Mouse (Mus musculus) thymus, postnatal 36 days (tissue): ENCODE data around the gene Fnbp4.
A peak's percentile ranks its signal among the peaks of the same experiment; 100 is the strongest.
"Not testable (repeated sequence)": the region's sequence is repeated elsewhere in the genome, so short reads cannot be mapped to it uniquely, and the experiment has no call there.

Experiments
- DNase-seq, 2 experiments: peaks; one replicate each; pipeline ENCODE4 v3.0.0; 2022; ENCODE audit warnings: mixed read lengths in 2 of 2

The Fnbp4 gene

DNA sequence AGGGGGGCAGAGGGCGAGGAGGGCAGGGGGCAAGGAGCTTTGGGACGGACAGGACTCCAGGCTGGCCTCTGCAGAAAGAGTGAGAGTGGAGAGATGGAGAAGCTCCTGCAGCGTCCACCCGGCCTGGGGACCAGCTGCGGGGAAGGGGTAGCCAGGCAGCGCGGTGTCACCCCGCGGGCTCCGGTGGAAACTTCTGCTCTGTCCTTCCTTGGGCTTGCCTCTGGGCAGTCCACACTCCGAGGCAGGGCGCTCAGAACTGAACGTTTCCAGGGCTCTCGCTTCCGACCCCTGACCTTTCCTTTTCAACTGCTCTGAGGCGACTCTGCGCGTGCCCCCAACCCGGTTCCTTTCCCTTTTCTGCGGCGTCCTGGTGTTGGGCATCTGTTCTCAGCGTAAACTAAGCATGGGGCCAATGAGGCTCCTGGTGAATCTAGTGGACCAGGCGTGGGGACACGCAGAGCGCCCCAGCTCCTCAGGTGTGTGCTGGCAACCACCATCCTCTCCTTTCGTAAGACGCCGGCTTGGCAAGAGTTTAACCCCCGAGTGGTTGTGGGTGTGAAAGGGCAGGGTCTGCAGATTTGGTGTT is 37.8 kb downstream of the Fnbp4 start:
- DNase-seq = peak in 1 of 2 experiments; percentile 8

DNA sequence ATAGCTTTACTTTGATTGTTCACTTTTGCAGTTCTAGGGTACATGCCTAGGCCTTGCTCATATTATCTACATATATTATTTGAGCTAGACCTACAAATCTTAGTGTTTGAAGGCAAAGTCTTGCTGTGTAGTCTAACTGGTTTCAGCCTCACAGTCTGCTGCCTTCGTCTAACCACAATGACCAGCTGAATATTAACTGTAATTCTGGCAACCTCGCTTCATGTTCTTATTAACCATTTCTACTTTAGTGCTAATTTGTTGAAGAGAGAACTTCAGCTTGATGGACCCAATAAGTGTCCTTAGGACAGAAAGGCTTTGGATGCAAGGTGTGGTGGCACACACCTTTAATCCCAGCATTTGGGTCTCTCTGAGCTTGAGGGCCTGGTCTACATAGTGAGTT is 43.0 kb downstream of the Fnbp4 start:
- no peak for DNase-seq

DNA sequence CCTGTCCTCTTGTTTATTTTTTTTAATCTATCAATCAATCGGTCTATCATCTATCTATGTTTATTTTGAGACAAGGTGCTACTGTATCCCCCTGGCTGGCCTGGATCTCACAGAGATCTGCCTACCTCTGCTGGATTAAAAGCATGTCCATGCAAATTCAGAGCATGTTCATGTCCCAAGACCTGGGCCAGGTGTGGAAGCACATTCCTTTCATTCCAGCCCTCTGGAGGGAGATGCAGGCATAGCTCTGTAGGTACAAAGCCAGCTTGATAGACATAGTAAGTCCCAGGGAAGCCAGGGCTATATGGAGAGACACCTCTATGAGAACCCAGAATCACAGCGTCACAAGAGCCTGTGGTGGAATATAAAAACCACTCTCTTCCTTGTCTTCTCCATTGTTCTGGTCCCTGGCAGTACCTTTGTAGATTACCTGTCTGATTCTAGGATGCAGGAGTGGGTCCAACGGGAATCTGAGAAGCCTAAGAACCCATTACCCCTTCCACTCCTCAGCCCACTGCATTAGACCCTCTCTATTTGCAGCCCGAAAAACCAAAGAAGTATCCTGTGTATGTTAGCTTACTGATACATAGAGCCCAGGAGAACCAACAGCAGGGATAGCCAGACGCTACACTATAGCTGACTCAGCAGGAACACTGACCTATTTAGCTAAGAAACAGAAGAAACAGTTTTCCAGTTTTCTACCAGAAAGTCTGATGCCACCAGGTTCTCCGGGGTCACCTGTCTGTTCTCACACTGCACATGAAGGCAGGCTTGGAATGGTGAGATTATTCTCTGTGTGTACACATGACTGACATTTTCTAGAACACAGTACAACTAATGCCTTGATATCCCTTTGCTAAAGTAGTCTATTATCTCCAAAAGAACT is 63.3 kb downstream of the Fnbp4 start:
- DNase-seq = no peak

DNA sequence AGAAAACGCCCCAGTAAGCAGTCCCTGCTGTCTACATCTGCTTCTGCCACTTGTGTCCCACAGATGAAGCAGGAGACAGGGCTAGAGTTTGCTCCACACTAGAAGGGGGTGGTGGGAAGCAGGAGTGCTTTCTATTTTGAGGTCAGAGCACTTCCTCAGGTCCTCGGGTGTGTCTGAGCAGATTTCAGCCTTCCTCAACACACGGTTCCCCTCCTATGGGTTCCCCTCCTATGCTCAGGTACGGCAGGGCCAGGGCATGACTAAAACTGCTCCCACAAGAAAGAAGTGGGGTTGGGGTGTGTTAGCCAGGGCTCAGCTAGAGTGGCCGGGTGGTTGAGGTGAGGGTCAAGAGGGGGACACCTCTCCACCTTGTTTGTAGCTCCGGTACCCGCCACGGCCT is 65.6 kb downstream of the Fnbp4 start:
- no peak for DNase-seq

DNA sequence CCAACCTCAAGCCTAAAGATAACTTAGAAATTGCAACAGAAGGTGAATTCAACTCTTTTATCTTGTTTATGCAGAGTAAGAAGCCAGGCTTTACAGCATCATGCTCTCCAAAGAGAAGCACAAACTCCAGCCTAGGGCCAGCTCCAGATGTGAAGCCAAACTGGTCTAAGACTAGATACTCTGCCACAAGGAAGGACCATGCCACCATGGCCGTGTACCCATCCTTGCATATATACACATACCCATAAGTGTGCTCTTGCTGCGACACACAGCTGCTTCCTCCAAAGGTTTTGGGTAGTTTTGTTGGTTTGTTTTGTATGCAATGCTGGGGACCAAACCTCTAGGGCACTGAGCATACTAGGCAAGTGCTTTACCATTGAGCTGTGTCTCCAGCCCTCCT is 70.1 kb downstream of the Fnbp4 start:
- DNase-seq = no peak

DNA sequence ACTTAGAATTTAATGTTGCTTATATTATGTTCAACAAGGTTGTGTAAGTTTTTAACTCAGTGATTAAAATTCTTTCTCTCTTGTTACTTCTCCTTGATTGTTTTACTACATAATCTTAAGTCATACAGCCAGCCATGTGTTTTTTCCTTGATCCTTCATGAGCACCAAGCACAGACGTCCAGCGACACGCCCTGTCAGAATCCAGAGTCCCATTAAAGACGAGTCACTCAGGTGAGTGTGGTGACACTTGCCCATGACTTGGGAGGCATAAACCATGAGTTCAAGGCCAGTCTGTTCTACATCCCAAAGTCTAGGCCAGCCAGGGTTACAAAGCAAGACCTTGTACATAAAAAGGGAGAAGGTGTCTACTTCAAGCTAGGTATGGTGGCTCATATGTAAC is 71.0 kb downstream of the Fnbp4 start:
- no peak for DNase-seq

DNA sequence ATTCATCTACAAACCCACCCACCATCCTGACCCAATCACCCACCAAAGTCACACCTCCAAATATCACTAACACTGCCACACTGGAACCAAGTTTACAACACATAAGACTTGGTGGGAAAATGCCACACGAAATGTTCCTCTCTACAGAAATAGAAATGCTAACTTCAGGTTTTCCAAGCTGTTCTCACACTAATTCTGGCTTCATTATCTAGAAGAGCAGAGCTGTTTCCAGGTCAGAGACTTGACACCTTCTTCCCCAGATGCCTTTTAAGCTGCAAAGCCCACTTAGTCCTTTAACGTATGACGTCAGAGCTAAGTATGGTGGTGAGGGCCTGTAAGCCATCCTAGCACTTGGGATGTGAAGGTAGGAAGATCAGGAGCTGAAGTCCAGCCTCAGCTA is 73.5 kb downstream of the Fnbp4 start:
- DNase-seq = no peak

DNA sequence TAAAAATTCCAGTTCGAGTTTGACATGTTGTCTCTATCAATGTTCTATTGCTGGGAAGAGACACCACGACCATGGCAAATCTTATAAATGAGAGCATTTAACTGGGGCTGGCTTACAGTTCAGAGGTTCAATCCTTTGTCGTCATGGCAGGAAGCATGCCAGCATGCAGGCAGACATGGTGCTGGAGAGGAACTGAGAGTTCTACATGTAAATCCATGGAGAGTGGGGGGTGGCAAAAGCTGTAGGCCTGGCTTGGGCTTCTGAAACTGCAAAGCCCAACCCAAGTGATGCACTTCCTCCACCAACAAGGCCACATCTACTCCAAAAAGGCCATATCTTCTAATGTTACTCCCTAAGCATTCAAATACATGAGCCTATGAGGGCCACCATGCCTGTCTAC is 75.7 kb downstream of the Fnbp4 start:
- no peak for DNase-seq

DNA sequence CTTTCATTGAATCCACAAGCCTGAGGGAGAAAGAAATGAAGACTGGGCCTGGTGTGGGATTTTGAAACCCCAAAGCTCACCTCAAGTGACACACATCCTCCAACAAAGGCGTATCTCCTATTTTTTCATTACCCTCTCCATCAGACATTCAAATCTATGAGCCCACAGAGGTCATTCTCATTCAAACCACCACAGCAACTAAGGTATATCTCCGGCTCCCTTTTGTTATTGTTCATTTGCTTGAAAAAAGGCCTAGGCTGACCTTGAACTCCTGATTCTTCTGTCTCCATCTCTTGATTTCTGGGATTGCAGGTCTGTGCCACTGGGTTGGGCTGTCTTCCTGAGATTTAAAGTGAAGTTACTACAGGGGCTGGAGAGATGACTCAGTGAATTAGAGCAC is 77.8 kb downstream of the Fnbp4 start:
- DNase-seq = no peak

DNA sequence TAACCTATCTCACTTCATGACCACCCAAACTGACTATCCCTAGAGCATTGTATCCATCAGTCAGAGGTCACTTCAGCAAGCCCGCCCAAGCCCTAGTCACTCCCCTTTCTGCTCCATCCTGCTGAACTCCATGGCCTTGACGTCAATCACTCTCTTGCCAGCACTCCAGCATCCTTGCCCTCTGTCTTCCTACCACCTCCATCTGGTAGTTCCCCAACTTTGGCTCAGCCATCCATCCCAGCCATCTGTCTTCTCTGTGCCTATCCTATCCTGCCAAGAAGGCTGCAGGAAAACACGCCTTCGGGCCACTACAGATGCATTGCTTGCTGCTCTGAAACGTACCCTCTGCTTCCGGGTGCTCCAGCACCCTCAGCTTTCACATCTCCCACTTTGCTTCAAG is 78.6 kb downstream of the Fnbp4 start:
- no peak for DNase-seq

DNA sequence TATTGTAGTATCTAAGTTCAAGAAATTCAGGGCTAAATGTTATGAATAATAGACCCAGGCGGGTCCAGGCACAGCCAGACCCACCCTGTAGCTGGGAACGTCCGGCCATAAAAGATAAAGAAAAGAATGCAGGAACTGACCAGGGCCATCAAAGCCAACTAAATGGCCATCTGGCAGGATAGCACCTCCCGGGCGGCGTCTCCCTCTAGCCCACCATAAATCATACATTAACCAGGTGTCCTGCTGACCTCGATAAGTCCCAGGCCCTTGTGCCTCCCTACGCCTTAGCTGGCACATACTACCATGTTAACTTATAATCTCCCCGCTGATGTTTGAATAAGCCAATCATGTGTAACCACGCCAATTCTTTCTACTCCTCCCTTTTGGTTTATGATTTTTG is 79.4 kb downstream of the Fnbp4 start:
- DNase-seq = not testable (repeated sequence)

DNA sequence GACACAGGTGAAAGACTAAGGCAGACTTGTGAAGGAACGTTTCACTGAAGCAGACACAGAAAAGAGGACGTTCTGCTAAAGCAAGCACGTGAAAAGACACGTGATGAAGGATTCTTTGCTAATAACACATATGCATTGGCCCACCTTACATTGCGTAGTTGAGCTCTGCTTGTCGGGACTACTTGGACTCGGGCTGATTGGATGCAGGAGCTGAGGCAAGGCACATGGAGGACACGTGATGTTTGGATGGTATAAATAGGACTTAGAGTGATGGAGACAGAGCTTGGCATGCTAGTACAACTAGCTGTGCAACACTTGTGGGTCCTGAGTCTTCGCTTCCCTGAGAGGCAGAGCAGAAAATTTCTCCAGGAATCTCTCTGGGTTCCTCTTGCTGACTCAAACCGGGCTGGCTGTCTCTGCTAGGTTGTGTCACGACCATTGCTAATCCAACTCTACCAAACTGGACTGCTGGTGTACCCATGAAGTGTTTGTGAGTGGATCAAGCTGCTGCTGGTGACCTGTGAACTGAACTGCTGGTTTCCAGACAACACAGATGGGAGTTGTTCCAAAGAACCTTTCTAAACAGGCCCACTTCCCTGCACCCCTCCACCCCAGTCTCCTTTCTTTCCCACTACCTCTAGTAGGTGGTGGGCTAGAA is 80.5 kb downstream of the Fnbp4 start:
- DNase-seq = no peak

DNA sequence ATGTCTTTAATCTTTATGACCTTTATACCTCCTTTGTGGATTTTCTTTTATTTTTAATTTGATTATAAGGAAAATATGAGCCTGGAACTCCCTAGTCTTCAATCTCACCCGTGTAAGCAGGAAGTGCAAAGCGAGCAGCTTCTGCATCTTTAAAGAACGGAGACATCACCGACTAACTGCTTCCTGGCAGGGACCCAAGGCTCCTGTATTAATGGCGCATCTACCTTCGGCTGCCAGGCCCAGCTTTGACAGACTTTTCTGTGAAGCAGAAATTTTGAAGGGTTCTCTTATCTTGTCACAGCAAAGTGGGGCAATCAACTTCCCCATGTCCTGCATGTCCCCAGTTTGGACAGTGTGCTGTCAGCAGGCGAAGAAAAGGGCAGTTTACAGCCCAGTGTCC is 83.6 kb downstream of the Fnbp4 start:
- no peak for DNase-seq
